Mouse (Mus musculus) midbrain, embryonic 12.5 days (tissue): Measurements from ENCODE around the gene Abcc5. TPM values are rescaled to one million over a fixed set of nuclear protein-coding genes. Genes with fewer than 3 reads are reported as not detected.
"Not testable (repeated sequence)": the region's sequence is repeated elsewhere in the genome, so short reads cannot be mapped to it uniquely, and the experiment has no call there.

Source experiments
- ATAC-seq: fragments of 200-750 bp; cut with Nextera tagmentation; 2 replicates; pipeline ENCODE4 v1.8.0; 2017; ENCODE audit warnings: low read depth, moderate TSS enrichment, moderate library complexity; ENCODE audit not compliant: low FRiP score
- H3K27ac ChIP-seq: fragments of 300-500 bp; sonication (generic); replicated peaks from 2 replicates; pipeline ENCODE4 v1.5.1; 2016; ENCODE audit warnings: mild to moderate bottlenecking
- H3K27me3 ChIP-seq: fragments of 300-500 bp; sonication (generic); 2 replicates; pipeline ENCODE4 v1.6.1; 2016; ENCODE audit warnings: mild to moderate bottlenecking
- H3K36me3 ChIP-seq: fragments of 300-500 bp; sonication (generic); 2 replicates; pipeline ENCODE4 v1.6.1; 2016
- H3K4me1 ChIP-seq: fragments of 300-500 bp; sonication (generic); 2 replicates; pipeline ENCODE4 v1.6.1; 2016
- H3K4me2 ChIP-seq: fragments of 300-500 bp; sonication (generic); replicated peaks from 2 replicates; pipeline ENCODE4 v1.6.1; 2016; ENCODE audit warnings: mild to moderate bottlenecking, moderate library complexity
- H3K4me3 ChIP-seq: fragments of 300-500 bp; sonication (generic); 2 replicates; pipeline ENCODE4 v1.5.1; 2016; ENCODE audit warnings: mild to moderate bottlenecking
- H3K9ac ChIP-seq: fragments of 300-500 bp; sonication (generic); replicated peaks from 2 replicates; pipeline ENCODE4 v1.6.1; 2016; ENCODE audit warnings: mild to moderate bottlenecking, moderate library complexity
- H3K9me3 ChIP-seq: fragments of 300-500 bp; sonication (generic); 2 replicates; pipeline ENCODE4 v1.6.1; 2016; ENCODE audit warnings: mild to moderate bottlenecking
- WGBS: fragments of 180-500 bp; shearing (Covaris S2); methylation state at CpG from one replicate; pipeline ENCODE4 v1.1.7; 2016; 5-methylcytosine and 5-hydroxymethylcytosine counted together
- polyA plus RNA-seq: library from polyadenylated mRNA; unstranded; fragments of >200 nt; fragmentation: Nextera tagmentation; extraction: Ambion mirVana; gene quantifications from 2 replicates; pipeline ENCODE4 v1.2.1, GENCODE M21; 2016

Gene Abcc5
- polyA plus RNA-seq, 1 experiment from 2014 or later = 122 TPM

- Histone ChIP-seq H3K4me1 (peaks cover 9% of the 10 kb centered on the region), H3K9me3 (no peaks in the 10 kb centered on the region), H3K9ac (no peak overlapping the region), H3K27me3 (no peaks in the 10 kb centered on the region), H3K27ac (no peak overlapping the region), H3K4me2 (no peak overlapping the region), H3K36me3 (no peaks in the 10 kb centered on the region), H3K4me3 (no peak overlapping the region)
- no peak for ATAC-seq
- 30% methylated on average over 7 of the region's 7 CpGs for whole genome bisulfite sequencing
Measured at GRCm38 (mm10) chr16:20444831-20445388, 18.7 kb upstream of the Abcc5 start.

DNA sequence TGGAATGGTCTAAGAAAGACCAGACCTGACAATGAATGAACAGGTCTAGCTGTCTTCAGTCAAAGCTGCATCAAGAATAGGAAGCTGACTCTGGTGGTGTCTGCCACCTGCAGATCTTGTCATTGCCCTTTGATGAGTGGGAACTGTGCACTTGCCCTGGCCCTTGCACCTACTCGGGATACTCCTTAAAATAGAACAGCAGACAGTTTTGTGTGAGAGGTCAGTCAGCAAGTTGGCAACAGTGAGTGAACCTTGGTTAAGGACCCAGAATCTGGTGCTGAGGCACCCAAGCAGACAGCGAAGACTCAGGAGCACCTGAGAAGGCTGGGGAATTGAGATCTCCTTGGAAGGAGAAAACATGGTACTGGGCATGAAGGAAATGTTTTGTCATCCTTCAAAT is 16.7 kb upstream of the Abcc5 start:
- WGBS = 79% methylated on average over 2 of the region's 2 CpGs
- Histone ChIP-seq H3K27me3 (no peaks in the 10 kb centered on the region), H3K36me3 (no peaks in the 10 kb centered on the region), H3K27ac (no peak overlapping the region), H3K9ac (no peak overlapping the region), H3K4me3 (no peak overlapping the region), H3K4me2 (no peak overlapping the region), H3K4me1 (peaks cover 9% of the 10 kb centered on the region), H3K9me3 (no peaks in the 10 kb centered on the region)
- ATAC-seq = no peak

GRCm38 (mm10) chr16:20438673-20439415 is 12.7 kb upstream of the Abcc5 start:
- Histone ChIP-seq H3K4me3 (no peak overlapping the region), H3K9ac (no peak overlapping the region), H3K36me3 (no peaks in the 10 kb centered on the region), H3K4me1 (no peaks in the 10 kb centered on the region), H3K4me2 (no peak overlapping the region), H3K27me3 (no peaks in the 10 kb centered on the region), H3K9me3 (no peaks in the 10 kb centered on the region), H3K27ac (no peak overlapping the region)
- ATAC-seq = no peak
- 92% methylated on average over 11 of the region's 11 CpGs for WGBS

DNA sequence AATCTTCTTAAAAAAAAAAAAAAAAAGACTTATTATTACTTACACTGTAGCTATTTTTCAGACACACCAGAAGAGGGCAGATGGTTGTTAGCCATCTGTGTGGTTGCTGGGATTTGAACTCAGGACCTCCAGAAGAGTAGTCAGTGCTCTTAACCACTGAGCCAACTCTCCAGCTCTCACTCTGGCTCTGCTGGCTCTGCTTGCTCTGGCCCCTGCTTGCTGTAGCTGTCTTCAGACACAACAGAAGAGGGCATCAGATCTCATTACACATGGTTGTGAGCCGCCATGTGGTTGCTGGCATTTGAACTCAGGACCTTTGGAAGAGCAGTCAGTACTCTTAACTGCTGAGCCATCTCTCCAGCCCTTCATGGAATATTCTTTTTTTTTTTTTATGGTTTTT is 11.9 kb upstream of the Abcc5 start:
- H3K9ac ChIP-seq, H3K36me3 ChIP-seq, ATAC-seq, H3K9me3 ChIP-seq, H3K4me3 ChIP-seq, H3K27me3 ChIP-seq, H3K27ac ChIP-seq, H3K4me1 ChIP-seq, H3K4me2 ChIP-seq: not testable (repeated sequence)
- WGBS = 100% methylated on average over 1 of the region's 1 CpGs

- Histone ChIP-seq H3K36me3 (no peaks in the 10 kb centered on the region), H3K9ac (no peak overlapping the region), H3K4me1 (no peaks in the 10 kb centered on the region), H3K4me3 (no peak overlapping the region), H3K4me2 (no peak overlapping the region), H3K9me3 (no peaks in the 10 kb centered on the region), H3K27me3 (no peaks in the 10 kb centered on the region), H3K27ac (no peak overlapping the region)
- 82% methylated on average over 3 of the region's 3 CpGs for WGBS
- ATAC-seq = no peak
Measured at GRCm38 (mm10) chr16:20436281-20436680, 10.1 kb upstream of the Abcc5 start.

- WGBS = 84% methylated on average over 5 of the region's 5 CpGs
- no peaks in the 10 kb centered on the region for H3K27me3 ChIP-seq
- ATAC-seq = no peak
Measured at GRCm38 (mm10) chr16:20429328-20429727, 3.1 kb upstream of the Abcc5 start.

GRCm38 (mm10) chr16:20427566-20427965 is 1.4 kb upstream of the Abcc5 start:
- no peaks in the 10 kb centered on the region for H3K36me3 ChIP-seq
- no peak for ATAC-seq
- no peak overlapping the region for H3K9ac ChIP-seq
- H3K9me3 ChIP-seq = no peaks in the 10 kb centered on the region
- peaks cover 15% of the 10 kb centered on the region for H3K4me1 ChIP-seq
- H3K27ac ChIP-seq = no peak overlapping the region
- no peak overlapping the region for H3K4me3 ChIP-seq
- no peaks in the 10 kb centered on the region for H3K27me3 ChIP-seq
- WGBS = 77% methylated on average over 4 of the region's 4 CpGs
- no peak overlapping the region for H3K4me2 ChIP-seq

More at GRCm38 (mm10) chr16:20429328-20429727, 3.1 kb upstream of the Abcc5 start:
- H3K9ac ChIP-seq = no peak overlapping the region
- H3K27ac ChIP-seq = no peak overlapping the region
- H3K4me3 ChIP-seq = no peak overlapping the region
- H3K9me3 ChIP-seq = no peaks in the 10 kb centered on the region
- no peaks in the 10 kb centered on the region for H3K36me3 ChIP-seq
- peaks cover 12% of the 10 kb centered on the region for H3K4me1 ChIP-seq
- no peak overlapping the region for H3K4me2 ChIP-seq

GRCm38 (mm10) chr16:20424719-20425650 is 1.2 kb downstream of the Abcc5 start:
- H3K27ac ChIP-seq = no peak overlapping the region
- peaks cover 15% of the 10 kb centered on the region for H3K4me1 ChIP-seq
- ATAC-seq = no peak
- peak overlapping the region; percentile 76 for H3K4me3 ChIP-seq
- peak overlapping the region; percentile 82 for H3K9ac ChIP-seq
- H3K36me3 ChIP-seq = peaks cover 17% of the 10 kb centered on the region; the same call in 1 of the 2 replicates
- no peaks in the 10 kb centered on the region for H3K27me3 ChIP-seq
- peak overlapping the region; percentile 70 for H3K4me2 ChIP-seq
- no peaks in the 10 kb centered on the region for H3K9me3 ChIP-seq
- 61% methylated on average over 10 of the region's 10 CpGs for WGBS

DNA sequence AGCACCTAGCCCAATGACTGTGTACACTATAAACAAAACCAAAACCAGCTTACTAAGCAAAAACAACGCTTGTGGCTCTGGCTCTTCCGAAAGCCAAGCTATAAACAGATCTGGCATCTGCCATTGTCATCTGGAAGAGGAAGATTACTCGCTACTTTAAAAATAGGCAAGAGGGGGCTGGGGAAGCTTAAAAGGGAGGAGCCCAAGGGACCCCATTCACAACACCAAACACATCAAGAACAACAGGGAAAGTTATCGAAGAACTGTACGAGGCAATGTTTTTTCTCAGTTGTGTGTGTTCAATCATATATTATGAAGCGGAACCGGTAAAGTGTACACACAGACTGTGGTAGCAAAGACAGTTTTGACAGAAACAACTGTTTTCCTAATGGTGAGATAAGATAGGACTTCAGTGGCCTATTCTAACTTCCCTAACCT is 1.9 kb downstream of the Abcc5 start:
- Histone ChIP-seq H3K4me2 (peak overlapping the region; percentile 70), H3K27ac (no peak overlapping the region), H3K9me3 (no peaks in the 10 kb centered on the region), H3K36me3 (peaks cover 20% of the 10 kb centered on the region; the same call in 1 of the 2 replicates), H3K4me3 (no peak overlapping the region), H3K9ac (no peak overlapping the region), H3K4me1 (peaks cover 15% of the 10 kb centered on the region), H3K27me3 (no peaks in the 10 kb centered on the region)
- no peak for ATAC-seq
- 92% methylated on average over 7 of the region's 7 CpGs for WGBS

DNA sequence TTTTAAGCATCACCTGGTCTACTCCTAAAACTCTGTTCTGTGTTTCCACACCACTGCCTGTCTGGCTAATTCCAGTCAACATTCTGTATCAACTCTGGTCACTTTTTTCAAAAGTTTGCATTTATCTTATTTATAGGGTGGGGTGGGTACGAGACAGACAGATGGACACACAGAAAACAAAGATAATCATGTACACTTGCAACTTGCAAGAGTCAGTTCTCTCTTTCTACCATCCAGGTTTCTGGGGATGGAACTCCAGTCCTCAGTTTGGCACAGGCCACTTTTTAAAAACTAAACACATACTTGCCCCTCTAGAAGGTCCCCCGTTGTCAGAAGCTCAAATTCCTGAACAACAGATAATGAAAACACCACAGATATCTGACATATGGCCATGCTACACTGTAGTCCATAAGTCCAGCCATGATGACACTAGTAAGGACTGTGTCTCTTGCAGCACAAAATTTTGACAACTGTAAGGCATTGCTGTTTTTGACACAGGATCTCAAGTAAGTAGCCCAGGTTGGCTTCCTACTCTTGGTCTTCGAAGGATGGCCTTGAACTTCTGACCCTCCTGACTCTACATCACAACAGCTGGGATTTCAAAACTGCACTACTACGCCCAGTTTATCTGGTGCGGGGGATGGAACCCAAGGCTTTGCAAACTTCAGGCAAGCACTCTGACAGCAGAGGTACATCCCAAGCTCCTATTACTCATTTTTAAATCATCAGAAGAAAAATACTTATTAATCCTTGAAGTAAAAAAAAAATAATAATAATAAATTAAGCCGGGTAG is 3.1 kb downstream of the Abcc5 start:
- Histone ChIP-seq H3K4me1 (peaks cover 15% of the 10 kb centered on the region), H3K4me3 (no peak overlapping the region), H3K4me2 (no peak overlapping the region), H3K27me3 (no peaks in the 10 kb centered on the region), H3K9ac (no peak overlapping the region), H3K9me3 (no peaks in the 10 kb centered on the region), H3K36me3 (peaks cover 24% of the 10 kb centered on the region; the same call in 1 of the 2 replicates), H3K27ac (no peak overlapping the region)
- ATAC-seq = no peak
- 86% methylated on average over 6 of the region's 6 CpGs for WGBS

DNA sequence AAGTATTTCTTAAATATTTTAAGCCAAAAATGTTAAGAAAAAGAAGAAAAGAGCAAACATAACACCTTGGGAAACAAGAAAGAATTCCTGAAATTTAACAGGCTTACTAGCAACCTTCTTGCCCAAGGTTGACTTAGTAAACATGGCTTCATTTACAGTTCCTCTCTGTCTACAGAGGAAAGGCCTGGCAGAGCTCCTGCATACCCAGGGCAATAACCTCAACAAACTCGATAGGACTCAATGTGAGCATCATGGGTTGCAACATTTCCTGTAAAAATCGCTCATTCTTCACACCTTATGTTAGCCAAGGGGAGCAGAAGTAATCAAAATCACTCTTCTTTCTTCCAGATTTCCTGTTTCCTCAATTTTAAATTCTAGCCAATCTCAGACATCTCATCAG is 8.1 kb downstream of the Abcc5 start:
- no peak for ATAC-seq
- Histone ChIP-seq H3K9ac (no peak overlapping the region), H3K4me1 (no peaks in the 10 kb centered on the region), H3K9me3 (no peaks in the 10 kb centered on the region), H3K27ac (no peak overlapping the region), H3K36me3 (peaks cover 27% of the 10 kb centered on the region; the same call in 1 of the 2 replicates), H3K4me3 (no peak overlapping the region), H3K27me3 (no peaks in the 10 kb centered on the region), H3K4me2 (no peak overlapping the region)
- WGBS = 87% methylated on average over 2 of the region's 2 CpGs
